Mouse (Mus musculus) testis, adult 2 months (tissue): Measurements from ENCODE around the gene 4931422A03Rik.

Experiments
- CTCF ChIP-seq: fragments of 200-500 bp; IDR thresholded peaks from 2 replicates; pipeline ENCODE4 v1.5.1; 2012; ENCODE audit warnings: low read depth, mild to moderate bottlenecking, inconsistent platforms, low read length, moderate library complexity; ENCODE audit not compliant: control insufficient read depth, insufficient read depth, insufficient replicate concordance
- POLR2A ChIP-seq: fragments of 200-500 bp; IDR thresholded peaks from 2 replicates; pipeline ENCODE4 v1.6.1; 2012; ENCODE audit warnings: low read depth, mild to moderate bottlenecking, inconsistent platforms, low read length, moderate library complexity; ENCODE audit not compliant: control insufficient read depth

DNA sequence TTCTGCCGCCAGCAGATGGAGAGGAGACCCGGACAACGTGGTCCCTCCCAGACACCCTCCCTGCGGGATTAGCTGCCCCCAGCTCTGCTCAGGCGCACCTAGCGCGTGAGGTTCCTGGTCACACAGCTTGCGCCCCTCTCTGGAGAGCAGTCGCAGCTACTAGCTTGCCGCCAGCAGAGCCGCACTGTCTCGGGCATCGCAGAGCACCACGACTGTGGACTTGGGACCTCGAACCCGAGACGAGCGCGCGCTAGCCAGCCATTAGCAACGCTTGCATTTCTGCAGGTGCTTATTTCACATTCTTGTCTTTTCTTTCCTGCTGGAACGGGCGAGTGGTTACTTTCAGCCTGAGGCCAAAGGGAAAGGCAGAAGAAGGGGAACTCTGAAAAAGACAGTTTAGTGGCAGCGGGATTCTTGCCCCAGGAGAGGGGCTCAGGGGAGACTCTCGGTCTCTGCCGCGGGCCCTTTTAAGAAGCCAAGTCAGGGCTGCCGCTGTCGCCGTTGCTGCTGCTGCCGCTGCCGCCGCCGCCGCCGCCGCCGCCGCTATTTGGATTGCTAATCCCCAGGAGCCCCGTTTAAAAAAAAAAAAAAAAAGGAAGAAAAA lies 58.6 kb downstream of the 4931422A03Rik start:
- TF ChIP-seq POLR2A (no peak), CTCF (no peak)
